Mouse (Mus musculus): ENCODE results near the gene Cog7.
A peak's percentile ranks its signal among the peaks of the same experiment; 100 is the strongest.

The Cog7 gene

DNA sequence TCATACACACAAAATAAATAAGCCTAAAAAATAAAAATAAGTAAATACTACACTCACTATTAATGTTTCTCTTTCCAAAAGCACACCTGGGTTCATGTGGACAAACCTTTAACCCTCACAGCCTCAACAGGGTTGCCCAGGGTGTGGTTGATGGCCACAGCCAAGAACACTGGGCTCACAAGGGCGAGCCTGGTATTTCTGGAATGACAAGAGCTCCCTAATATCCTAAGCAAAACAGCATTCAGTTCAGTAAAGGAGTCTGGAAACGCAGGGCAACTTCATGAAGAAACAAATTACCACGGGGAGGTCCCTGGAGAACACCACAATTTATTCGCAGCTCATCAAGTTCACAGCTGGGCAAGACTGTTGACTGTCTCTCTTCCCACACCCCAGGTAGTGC, 34.0 kb downstream of the Cog7 start:
- no peak for DNase-seq

- DNase-seq, result no peak
These were observed 35.3 kb downstream of the Cog7 start for GRCm38 (mm10) chr7:121946196-121946595.

DNA sequence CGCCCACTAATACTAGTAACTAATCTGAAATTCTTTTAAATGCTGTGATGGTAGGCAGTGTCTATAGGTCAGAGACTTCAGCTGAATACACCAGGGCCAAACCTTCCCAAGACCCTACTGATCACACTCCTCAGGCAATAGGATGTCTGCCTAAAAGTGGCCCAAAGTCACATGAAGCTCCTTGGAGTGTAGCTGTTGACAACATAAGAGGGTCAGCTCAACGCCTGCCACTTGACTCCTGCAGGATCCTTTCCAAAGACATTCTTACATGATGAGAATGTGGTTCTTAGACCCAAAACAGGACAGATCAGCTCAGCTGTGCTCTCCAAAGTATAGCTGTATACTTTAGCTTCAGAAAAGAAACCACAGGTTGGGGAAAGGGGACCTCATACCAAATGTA, 39.1 kb downstream of the Cog7 start:
- DNase-seq, result no peak

DNA sequence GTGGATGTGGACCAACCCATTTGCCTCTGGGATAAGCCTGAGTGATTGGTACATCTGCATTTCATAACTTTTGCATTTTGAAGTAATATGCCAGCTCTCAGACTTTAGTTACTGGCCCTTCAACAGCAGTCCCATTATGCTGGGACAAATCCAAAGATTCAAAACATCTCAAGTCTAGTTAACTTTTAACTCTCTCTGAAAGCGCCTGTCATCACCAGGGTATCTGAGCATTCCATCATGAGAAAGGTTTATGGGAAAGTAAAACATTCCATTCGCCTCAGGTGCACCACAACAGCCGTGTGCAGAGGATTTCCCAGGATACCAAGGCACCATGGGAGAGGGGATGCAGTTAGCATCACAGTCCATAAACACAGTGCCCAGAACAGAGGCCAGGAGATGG, 39.9 kb downstream of the Cog7 start:
- DNase-seq, result no peak

GRCm38 (mm10) chr7:121941016-121941415, 40.5 kb downstream of the Cog7 start:
- DNase-seq, result no peak

- peak; percentile 62 for DNase-seq
These were observed 41.8 kb downstream of the Cog7 start for GRCm38 (mm10) chr7:121939729-121940128.

- no peak for DNase-seq
These were observed 42.3 kb downstream of the Cog7 start for GRCm38 (mm10) chr7:121939244-121939643.

DNA sequence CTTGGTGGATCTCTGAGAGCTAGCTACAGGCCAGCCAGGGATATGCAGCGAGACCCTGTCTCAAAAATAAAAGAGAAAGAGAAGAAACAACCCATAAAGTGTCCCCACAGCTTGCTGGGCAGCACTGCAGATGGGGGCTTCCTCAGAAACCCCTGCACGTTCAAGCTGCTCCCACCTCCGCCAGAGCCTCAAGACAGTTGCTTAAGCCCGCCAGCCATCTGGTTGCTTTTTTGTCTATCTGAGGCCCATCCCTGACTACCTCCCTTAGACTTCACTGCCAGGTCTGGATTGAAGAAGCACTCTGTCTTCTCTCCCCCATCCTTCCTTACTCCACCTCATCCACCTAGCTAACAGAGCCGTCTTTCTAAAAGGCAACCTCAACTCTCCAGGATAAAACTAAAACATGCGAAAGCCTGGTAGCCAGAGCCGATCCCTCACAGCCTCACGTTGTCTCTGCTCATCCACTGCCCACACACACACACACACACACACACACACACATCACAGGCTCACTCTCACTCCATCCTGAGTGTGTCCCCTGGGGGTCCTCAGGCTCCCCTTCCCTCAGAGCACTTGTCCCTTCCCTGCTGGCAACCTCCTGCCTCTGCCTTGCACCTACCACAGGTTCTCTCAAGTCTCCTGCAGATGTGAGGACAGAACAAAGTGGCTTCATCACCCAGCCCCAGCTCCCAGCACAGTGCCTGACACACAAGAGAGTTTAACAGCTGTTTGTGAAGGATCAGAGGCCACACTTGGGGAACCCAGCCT, 43.2 kb downstream of the Cog7 start:
- DNase-seq, result no peak

GRCm38 (mm10) chr7:121936861-121937630, 44.5 kb downstream of the Cog7 start:
- no peak for DNase-seq

GRCm38 (mm10) chr7:121935906-121936794, 45.4 kb downstream of the Cog7 start:
- DNase-seq, result no peak

DNA sequence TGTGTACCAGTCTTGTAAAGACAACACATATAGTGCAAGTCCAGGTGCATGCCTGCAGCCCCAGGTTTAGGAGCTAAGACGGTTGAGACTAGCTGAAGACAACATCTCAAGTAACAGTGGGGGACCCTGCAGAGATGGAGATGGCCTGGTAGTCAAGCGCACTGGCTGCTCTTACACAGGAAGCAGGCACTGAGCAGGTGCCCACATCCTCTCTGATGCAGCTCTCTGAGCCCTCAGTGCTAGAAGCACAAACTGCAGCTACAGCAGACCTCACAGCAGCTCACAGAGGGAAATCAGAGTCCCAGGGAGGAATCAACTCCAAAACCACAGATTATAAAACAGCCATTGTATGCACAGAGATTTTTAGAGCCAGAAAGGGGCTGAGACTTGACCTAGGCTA, 47.2 kb downstream of the Cog7 start:
- DNase-seq, result no peak

- no peak for DNase-seq
These were observed 47.8 kb downstream of the Cog7 start for GRCm38 (mm10) chr7:121933675-121934074.

DNA sequence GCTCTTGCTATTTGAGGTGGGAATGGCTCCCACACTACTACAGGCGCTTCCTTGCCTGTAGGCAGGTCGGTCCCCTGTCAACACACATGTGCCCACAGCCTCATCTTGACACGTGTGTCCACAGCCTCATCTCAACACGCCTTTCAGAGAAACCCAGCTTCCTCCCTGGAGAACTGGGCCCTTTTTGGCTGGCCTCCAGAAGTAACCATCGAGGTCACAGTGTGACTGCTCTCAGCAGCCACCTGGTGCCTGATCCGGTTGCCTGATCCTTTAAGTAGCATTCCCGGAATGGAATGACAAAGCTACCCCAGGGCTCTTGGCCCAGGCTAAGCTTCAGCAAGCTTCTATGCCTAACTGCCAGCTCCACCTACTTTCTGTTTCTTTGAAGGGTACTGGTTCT, 50.3 kb downstream of the Cog7 start:
- no peak for DNase-seq

- no peak for DNase-seq
These were observed 53.6 kb downstream of the Cog7 start for GRCm38 (mm10) chr7:121927882-121928281.

DNA sequence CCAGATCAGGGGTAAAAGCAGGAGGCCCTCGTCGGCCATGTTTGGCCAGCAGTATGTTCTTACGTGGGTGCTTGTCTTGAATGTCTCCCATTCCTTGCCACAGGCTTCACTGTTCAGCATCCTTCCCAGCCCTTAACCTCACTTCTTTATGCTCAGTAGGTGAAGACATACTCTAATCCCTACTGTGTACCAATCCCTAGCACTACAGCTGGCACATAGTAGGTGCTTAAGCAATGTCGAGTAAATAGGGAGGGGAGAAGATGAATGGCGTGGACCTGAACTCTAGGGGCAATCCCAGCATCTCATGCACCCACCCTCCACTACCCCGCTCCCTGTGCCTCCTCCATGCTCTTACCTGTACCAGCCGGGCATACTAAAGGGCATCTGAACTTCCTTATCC, 57.1 kb downstream of the Cog7 start:
- DNase-seq, result no peak

DNA sequence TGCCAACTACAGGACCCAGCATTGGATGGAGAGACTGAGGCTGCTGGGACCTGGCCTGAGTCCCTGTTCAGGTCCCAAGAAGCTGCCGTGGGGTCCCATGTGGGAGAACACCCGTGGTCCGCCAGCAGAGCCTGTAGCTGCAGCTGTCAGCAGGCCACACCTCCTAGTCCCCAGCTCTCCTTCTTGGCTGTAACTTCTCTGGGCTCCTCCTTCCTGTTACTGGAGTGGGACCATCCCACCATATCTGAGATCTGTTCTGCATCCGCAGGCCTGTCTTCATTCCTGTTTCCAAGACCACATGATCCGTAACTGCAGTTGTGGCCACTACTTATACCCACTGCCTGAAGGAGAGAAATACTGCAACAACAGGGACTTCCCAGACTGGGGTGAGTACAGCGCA, 67.6 kb downstream of the Cog7 start:
- DNase-seq, result no peak

- DNase-seq, result no peak
These were observed 69.3 kb downstream of the Cog7 start for GRCm38 (mm10) chr7:121912250-121912649.

DNA sequence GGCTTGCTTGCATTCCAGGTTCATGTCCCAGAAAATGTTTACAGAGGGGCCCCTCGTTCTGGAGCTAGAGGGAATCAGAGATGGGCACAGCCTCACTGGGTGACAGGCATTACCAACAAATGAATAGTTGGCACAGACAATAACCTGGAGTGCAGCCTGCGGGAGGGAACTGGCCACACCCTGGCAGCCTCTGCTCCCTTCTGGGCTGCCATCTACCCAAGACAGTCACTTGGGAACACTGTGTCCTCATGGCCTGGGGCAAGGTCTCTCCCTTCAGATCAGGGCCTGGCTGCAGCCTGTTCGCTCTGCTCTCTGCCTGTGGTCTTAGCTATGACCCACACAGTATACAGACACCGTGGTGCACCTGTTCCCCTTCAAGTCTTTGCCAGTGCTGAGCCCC, 74.6 kb downstream of the Cog7 start:
- no peak for DNase-seq

DNA sequence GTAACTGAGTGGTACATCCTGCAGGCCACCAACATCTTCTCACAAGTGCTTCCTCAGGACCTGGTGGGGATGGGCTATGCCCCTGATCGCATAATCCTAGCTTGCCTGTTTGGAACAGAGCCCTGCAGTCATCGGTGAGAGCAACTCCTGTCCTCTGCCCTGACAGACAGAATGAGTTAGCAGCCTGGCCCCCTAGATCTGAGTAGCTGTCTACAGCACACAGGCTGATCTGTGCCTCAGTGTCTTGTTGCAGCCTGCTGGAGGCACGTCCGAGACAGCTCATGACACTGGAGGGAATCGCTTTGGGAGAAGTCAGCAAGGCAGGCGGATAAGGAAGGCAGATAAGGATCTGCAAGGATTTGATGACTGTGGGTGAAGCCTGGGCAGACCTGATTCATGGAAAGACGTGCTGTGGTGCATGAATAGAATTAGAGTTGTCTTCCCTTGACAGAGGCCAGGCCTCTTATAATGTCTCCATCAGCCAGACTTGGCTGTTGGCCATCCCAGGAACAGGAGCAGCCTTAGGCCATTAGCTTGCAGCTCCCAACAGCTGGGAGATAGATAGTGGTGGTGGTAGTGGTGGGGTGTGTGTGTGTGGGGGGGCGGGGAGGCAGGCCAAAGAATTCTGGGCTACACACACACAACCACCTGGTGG, 78.6 kb downstream of the Cog7 start:
- DNase-seq, result no peak

DNA sequence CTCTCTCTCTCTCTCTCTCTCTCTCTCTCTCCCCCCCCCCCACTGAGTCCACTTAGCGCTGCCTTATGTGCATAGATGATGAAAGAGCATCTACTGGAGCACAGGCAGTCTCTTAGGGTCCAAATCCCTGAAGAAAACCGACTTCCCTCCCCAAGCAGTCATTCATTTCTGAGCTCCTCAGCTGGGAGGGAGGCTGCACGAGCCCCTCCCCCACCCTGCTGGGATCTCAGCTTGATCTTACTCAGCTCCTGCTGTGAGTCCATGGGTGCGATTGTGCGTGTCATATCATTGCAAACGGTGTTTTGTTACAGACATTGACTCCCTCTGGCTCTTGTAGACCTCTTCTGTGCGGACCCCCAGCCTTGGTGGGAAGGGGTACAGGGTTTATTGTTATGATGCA, 81.6 kb downstream of the Cog7 start:
- DNase-seq, result peak; percentile 43

- peak; percentile 40 for DNase-seq
These were observed 82.2 kb downstream of the Cog7 start for GRCm38 (mm10) chr7:121899311-121899710.

GRCm38 (mm10) chr7:121896689-121897088, 84.8 kb downstream of the Cog7 start:
- DNase-seq, result no peak

Measured in right cerebral cortex, postnatal 14 days (tissue).